Mouse (Mus musculus): ENCODE measurements around the gene Sept8. TPM values are rescaled to one million over a fixed set of nuclear protein-coding genes. Genes with fewer than 3 reads are reported as not detected.

The Sept8 gene
- polyA plus RNA-seq, 1 experiment from 2014 or later = 18.2 TPM

- H3K4me3 ChIP-seq (ENCODE audit: low read length) = no peak overlapping the region
- H3K9ac ChIP-seq (ENCODE audit: low read depth, low read length) = no peak overlapping the region
- no peaks in the 10 kb centered on the region for H3K9me3 ChIP-seq (ENCODE audit: control insufficient read depth, low read length)
- H3K27ac ChIP-seq (ENCODE audit: low read length) = no peak overlapping the region
- WGBS = 79% methylated on average over 9 of the region's 9 CpGs
- no peaks in the 10 kb centered on the region for H3K27me3 ChIP-seq (replicated peaks; ENCODE audit: control insufficient read depth, insufficient read depth, low read length)
- ATAC-seq = no peak
- H3K4me2 ChIP-seq (ENCODE audit: low read depth, low read length) = no peak overlapping the region
- 0 out of 2 replicates have a peak, but pooled peaks cover 3% of the 10 kb centered on the region for H3K4me1 ChIP-seq (ENCODE audit: control insufficient read depth, insufficient read depth, low read length)
- H3K36me3 ChIP-seq (ENCODE audit: control insufficient read depth, insufficient read depth, low read length) = no peaks in the 10 kb centered on the region
Observed at GRCm38 (mm10) chr11:53507098-53507805, 11.8 kb upstream of the Sept8 start.

- WGBS = 62% methylated on average over 7 of the region's 7 CpGs
- ATAC-seq = no peak
- no peaks in the 10 kb centered on the region for H3K36me3 ChIP-seq (ENCODE audit: control insufficient read depth, insufficient read depth, low read length)
Observed at GRCm38 (mm10) chr11:53508152-53508551, 10.9 kb upstream of the Sept8 start.

GRCm38 (mm10) chr11:53508591-53508990 lies 10.5 kb upstream of the Sept8 start:
- Histone ChIP-seq H3K27ac (ENCODE audit: low read length) (no peak overlapping the region), H3K36me3 (ENCODE audit: control insufficient read depth, insufficient read depth, low read length) (no peaks in the 10 kb centered on the region), H3K4me3 (ENCODE audit: low read length) (no peak overlapping the region), H3K9me3 (ENCODE audit: control insufficient read depth, low read length) (no peaks in the 10 kb centered on the region), H3K4me1 (ENCODE audit: control insufficient read depth, insufficient read depth, low read length) (0 out of 2 replicates have a peak, but pooled peaks cover 3% of the 10 kb centered on the region), H3K27me3 (replicated peaks; ENCODE audit: control insufficient read depth, insufficient read depth, low read length) (no peaks in the 10 kb centered on the region), H3K4me2 (ENCODE audit: low read depth, low read length) (no peak overlapping the region), H3K9ac (ENCODE audit: low read depth, low read length) (no peak overlapping the region)
- no peak for ATAC-seq
- 40% methylated on average over 3 of the region's 3 CpGs for WGBS

More at GRCm38 (mm10) chr11:53508152-53508551, 10.9 kb upstream of the Sept8 start:
- Histone ChIP-seq H3K9ac (ENCODE audit: low read depth, low read length) (no peak overlapping the region), H3K27ac (ENCODE audit: low read length) (no peak overlapping the region), H3K27me3 (replicated peaks; ENCODE audit: control insufficient read depth, insufficient read depth, low read length) (no peaks in the 10 kb centered on the region), H3K9me3 (ENCODE audit: control insufficient read depth, low read length) (no peaks in the 10 kb centered on the region), H3K4me3 (ENCODE audit: low read length) (no peak overlapping the region), H3K4me1 (ENCODE audit: control insufficient read depth, insufficient read depth, low read length) (0 out of 2 replicates have a peak, but pooled peaks cover 3% of the 10 kb centered on the region), H3K4me2 (ENCODE audit: low read depth, low read length) (no peak overlapping the region)

- no peaks in the 10 kb centered on the region for H3K36me3 ChIP-seq (ENCODE audit: control insufficient read depth, insufficient read depth, low read length)
- no peak overlapping the region for H3K9ac ChIP-seq (ENCODE audit: low read depth, low read length)
- no peaks in the 10 kb centered on the region for H3K27me3 ChIP-seq (replicated peaks; ENCODE audit: control insufficient read depth, insufficient read depth, low read length)
- H3K4me2 ChIP-seq (ENCODE audit: low read depth, low read length) = no peak overlapping the region
- H3K9me3 ChIP-seq (ENCODE audit: control insufficient read depth, low read length) = no peaks in the 10 kb centered on the region
- ATAC-seq = no peak
- no peak overlapping the region for H3K27ac ChIP-seq (ENCODE audit: low read length)
- 0 out of 2 replicates have a peak, but pooled peaks cover 3% of the 10 kb centered on the region for H3K4me1 ChIP-seq (ENCODE audit: control insufficient read depth, insufficient read depth, low read length)
- H3K4me3 ChIP-seq (ENCODE audit: low read length) = no peak overlapping the region
- WGBS = 48% methylated on average over 5 of the region's 5 CpGs
Observed at GRCm38 (mm10) chr11:53510351-53510750, 8.7 kb upstream of the Sept8 start.

DNA sequence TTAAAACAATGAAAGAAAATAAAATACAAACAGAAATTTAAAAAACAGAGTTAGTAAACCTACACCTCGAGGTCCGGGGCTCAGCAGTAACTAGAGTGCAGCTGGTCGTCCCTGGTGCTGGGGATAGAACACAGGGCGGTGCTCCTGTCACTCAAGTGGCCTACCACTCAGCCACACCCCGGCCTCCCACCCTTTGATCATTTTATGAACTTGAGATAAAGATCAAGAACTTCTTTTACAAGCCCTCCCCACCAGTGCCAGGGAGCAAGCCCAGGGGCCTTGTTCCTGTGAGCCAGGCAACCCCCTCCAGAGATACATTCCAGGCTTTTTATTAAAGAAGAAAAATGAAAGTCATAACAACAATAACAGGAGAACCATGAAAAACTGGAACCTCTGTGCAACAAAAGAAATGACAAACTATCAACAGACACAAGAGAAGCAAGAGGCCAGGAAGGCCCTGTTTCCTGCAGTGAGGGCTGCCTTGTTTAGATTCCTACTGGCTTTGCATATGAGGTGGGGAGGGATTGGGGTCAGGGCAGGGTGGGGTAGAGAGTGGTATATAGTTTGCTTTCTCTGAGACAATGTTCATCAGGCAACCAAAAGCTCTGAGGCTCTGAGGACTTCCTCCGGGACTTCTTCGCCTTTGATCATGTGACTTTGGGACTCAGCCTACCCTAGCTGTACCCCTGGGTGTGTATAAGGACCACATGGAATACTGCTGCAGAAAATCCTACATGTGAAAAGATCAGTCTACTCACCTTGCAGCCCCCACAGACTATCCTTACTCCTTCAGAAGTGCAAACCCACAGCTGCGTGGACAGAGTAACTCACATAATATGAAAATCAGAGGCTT lies 2.1 kb upstream of the Sept8 start:
- H3K9ac ChIP-seq (ENCODE audit: low read depth, low read length) = no peak overlapping the region
- 42% methylated on average over 8 of the region's 8 CpGs for WGBS
- ATAC-seq = no peak
- H3K27ac ChIP-seq (ENCODE audit: low read length) = no peak overlapping the region
- H3K4me3 ChIP-seq (ENCODE audit: low read length) = no peak overlapping the region
- no peaks in the 10 kb centered on the region for H3K9me3 ChIP-seq (ENCODE audit: control insufficient read depth, low read length)
- peaks cover 19% of the 10 kb centered on the region for H3K4me1 ChIP-seq (ENCODE audit: control insufficient read depth, insufficient read depth, low read length)
- no peaks in the 10 kb centered on the region for H3K36me3 ChIP-seq (ENCODE audit: control insufficient read depth, insufficient read depth, low read length)
- no peaks in the 10 kb centered on the region for H3K27me3 ChIP-seq (replicated peaks; ENCODE audit: control insufficient read depth, insufficient read depth, low read length)
- H3K4me2 ChIP-seq (ENCODE audit: low read depth, low read length) = no peak overlapping the region

- Histone ChIP-seq H3K4me1 (ENCODE audit: control insufficient read depth, insufficient read depth, low read length) (peaks cover 26% of the 10 kb centered on the region), H3K4me3 (ENCODE audit: low read length) (no peak overlapping the region), H3K27ac (ENCODE audit: low read length) (no peak overlapping the region), H3K36me3 (ENCODE audit: control insufficient read depth, insufficient read depth, low read length) (no peaks in the 10 kb centered on the region), H3K9me3 (ENCODE audit: control insufficient read depth, low read length) (no peaks in the 10 kb centered on the region), H3K4me2 (ENCODE audit: low read depth, low read length) (no peak overlapping the region; the same call in 1 of the 2 replicates), H3K9ac (ENCODE audit: low read depth, low read length) (no peak overlapping the region), H3K27me3 (replicated peaks; ENCODE audit: control insufficient read depth, insufficient read depth, low read length) (no peaks in the 10 kb centered on the region)
- WGBS = 56% methylated on average over 5 of the region's 5 CpGs
- no peak for ATAC-seq
Observed at GRCm38 (mm10) chr11:53518759-53519158, 298 bp upstream of the Sept8 start.

- Histone ChIP-seq H3K27me3 (replicated peaks; ENCODE audit: control insufficient read depth, insufficient read depth, low read length) (no peaks in the 10 kb centered on the region), H3K27ac (ENCODE audit: low read length) (peak overlapping the region; percentile 71), H3K4me2 (ENCODE audit: low read depth, low read length) (peak overlapping the region; percentile 94), H3K36me3 (ENCODE audit: control insufficient read depth, insufficient read depth, low read length) (no peaks in the 10 kb centered on the region), H3K4me1 (ENCODE audit: control insufficient read depth, insufficient read depth, low read length) (peaks cover 30% of the 10 kb centered on the region), H3K9ac (ENCODE audit: low read depth, low read length) (peak overlapping the region; percentile 82), H3K9me3 (ENCODE audit: control insufficient read depth, low read length) (no peaks in the 10 kb centered on the region), H3K4me3 (ENCODE audit: low read length) (peak overlapping the region; percentile 85)
- peak; percentile 70 for ATAC-seq
- WGBS = 2% methylated on average over 24 of the region's 24 CpGs
Observed at GRCm38 (mm10) chr11:53520122-53520978, 1.3 kb downstream of the Sept8 start.

- Histone ChIP-seq H3K27me3 (replicated peaks; ENCODE audit: control insufficient read depth, insufficient read depth, low read length) (no peaks in the 10 kb centered on the region), H3K4me2 (ENCODE audit: low read depth, low read length) (peak overlapping the region; percentile 94), H3K9me3 (ENCODE audit: control insufficient read depth, low read length) (no peaks in the 10 kb centered on the region), H3K9ac (ENCODE audit: low read depth, low read length) (peak overlapping the region; percentile 40), H3K4me3 (ENCODE audit: low read length) (peak overlapping the region; percentile 85), H3K27ac (ENCODE audit: low read length) (peak overlapping the region; percentile 71), H3K36me3 (ENCODE audit: control insufficient read depth, insufficient read depth, low read length) (no peaks in the 10 kb centered on the region), H3K4me1 (ENCODE audit: control insufficient read depth, insufficient read depth, low read length) (peaks cover 34% of the 10 kb centered on the region)
- WGBS = 32% methylated on average over 16 of the region's 16 CpGs
- ATAC-seq = no peak
Observed at GRCm38 (mm10) chr11:53521120-53521820, 2.2 kb downstream of the Sept8 start.
